Mouse (Mus musculus) natural killer cell, adult 2 months (primary cell): ENCODE measurements around the gene Rab25.

Source experiments
- DNase-seq, 2 experiments: peaks; one replicate each; pipeline ENCODE4 v3.0.0; 2022; ENCODE audit warnings: low spot score in 2 of 2

Rab25 gene

DNA sequence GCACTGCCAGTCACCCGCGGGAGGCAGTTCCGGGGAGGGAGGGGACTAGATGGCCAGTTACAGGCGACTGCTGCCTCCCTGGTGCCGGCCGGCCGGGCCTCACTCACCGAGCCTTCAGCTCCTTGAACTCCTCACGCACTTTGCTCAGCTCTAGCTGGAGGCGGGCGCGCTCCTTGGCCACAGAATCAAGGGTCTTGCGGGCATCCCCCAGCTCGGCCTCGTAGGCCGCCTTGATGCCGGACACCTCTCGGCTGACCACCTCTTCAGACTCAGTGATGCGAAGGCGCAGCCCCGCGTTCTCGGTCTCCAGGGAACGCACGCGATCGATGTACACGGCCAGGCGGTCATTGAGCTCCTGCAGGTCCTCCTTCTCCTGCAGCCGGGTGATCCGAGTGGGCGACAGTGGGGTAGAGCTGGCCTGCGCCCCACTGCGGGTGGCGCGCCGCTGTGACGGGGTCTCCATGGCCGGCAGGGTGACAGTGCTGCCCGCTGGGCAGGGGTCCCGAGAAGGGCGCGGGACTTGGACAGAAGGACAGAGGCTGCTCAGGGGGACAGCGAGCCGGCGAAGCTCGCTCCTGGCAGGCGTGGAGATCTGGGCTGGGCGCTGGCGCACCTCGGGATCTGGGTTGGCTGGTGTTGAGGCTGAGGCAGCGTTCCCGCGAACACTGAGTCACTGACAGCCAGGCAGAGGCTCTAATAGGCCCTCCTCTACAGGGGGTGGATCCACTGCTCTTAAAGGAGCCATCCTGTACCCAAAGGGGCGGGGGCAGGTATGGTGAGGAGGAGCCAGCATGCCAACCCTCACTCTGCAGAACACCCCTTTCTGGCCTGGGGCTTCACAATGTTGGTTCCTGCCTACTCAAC, 45.2 kb downstream of the Rab25 start:
- peak; percentile 76 to 82 for DNase-seq

- DNase-seq: no peak
These were observed 46.0 kb downstream of the Rab25 start for GRCm38 (mm10) chr3:88502031-88502571.

DNA sequence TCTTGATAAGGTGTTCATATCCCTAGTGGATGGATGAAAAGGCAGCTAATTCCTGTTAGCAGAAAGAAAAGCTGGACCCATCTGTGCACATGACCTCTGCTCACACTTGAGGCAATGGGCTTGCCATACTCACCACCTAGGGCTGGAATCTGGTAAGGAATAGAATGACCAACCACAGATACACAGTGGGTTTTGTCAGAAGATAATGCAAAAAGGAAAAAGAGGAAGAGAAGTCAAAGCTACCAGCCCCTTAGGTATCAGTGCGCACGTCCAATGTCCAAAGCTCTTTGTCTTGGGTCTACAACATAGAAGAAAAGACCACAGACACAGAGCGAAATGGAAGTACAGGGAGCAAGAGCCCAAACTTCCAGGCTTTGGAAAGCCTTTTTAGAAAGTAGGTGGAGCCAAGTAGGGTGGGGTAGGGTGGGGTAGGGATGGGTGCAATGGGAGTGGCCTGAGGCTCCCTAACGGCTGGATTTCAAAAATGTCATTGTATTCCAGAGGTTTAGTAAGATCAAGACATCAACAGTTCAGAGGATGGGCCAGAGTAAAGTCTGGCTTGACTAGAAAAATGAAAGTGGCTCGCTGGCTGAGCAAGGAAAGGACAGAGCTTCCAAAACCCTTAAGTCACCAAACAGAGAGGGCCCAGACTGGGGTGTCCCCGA, 46.6 kb downstream of the Rab25 start:
- no peak for DNase-seq

DNA sequence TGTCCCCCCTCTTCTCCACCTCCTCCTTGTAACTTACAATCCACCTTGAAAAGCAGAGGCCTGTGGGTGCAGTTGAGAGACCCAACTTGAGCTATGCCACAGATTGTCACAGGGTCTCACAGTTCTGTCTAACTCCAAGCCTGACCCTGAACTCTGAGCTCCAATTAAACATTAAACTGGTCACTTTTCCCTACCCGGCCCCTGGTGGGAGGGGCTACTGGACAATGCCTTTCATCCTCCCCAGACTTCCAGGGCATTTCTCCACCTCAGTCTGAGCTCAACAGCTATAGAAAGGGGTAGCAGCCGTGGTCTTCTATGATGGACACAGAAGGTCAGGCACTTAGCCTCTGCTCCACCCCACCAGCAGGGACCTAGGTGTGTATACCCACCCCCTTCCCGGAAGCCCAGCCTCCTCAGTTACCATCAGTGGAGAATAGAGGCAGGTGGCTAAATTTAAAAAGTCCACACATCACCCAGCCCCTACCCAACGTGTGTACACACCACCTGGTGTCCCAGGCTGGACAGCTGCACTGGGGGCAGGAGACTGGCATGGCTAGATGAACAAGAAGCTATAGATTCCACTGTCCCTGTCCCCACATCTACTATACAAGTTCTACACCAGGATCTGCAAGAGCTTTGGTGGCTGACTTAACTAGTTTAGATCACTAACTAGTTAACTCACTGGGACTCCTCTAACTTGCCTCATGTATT, 47.3 kb downstream of the Rab25 start:
- no peak for DNase-seq

DNA sequence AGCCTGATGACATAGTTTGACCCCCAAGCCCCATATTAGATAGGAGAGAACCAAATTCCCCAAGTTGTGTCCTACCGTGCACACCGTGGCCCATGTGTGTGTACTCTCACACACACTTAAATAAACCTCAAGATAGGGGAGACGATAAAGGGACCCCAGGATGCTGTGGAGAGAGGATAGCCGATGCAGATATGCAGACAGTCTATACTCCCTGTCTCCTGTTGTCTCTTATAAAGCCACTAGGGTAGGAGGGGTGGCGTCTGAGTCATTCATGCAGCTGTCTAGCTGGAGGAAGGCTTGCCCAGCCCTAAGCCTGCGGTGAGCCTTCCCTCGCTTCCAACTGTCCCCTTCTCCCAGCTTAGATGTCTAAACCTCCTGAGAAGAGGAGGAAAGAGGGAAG, 48.0 kb downstream of the Rab25 start:
- DNase-seq: no peak

GRCm38 (mm10) chr3:88499580-88499979, 48.5 kb downstream of the Rab25 start:
- DNase-seq: no peak

DNA sequence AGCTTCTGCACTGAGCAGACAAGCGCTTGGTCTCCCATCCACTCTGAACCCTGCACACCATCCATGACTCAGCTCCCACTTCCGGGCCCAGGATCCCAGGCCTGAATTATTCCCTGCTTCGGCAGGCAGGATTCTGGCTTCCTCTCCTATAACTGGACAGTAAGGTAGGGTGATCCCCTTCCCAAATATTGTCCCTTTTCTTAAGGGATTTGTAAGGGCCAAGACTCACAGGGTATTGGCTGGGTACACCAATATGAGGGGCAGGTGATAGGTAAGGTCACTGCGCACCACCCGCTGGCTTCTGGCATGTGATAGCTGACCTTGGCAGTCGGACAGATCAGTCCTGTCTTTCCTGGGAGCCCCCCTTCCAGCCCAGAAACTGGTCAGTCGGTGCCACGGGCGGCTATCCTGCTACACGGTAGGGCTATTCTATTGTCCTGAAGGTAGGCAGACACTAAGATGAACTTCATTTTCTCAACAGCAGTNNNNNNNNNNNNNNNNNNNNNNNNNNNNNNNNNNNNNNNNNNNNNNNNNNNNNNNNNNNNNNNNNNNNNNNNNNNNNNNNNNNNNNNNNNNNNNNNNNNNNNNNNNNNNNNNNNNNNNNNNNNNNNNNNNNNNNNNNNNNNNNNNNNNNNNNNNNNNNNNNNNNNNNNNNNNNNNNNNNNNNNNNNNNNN, 52.2 kb downstream of the Rab25 start:
- no peak for DNase-seq

DNA sequence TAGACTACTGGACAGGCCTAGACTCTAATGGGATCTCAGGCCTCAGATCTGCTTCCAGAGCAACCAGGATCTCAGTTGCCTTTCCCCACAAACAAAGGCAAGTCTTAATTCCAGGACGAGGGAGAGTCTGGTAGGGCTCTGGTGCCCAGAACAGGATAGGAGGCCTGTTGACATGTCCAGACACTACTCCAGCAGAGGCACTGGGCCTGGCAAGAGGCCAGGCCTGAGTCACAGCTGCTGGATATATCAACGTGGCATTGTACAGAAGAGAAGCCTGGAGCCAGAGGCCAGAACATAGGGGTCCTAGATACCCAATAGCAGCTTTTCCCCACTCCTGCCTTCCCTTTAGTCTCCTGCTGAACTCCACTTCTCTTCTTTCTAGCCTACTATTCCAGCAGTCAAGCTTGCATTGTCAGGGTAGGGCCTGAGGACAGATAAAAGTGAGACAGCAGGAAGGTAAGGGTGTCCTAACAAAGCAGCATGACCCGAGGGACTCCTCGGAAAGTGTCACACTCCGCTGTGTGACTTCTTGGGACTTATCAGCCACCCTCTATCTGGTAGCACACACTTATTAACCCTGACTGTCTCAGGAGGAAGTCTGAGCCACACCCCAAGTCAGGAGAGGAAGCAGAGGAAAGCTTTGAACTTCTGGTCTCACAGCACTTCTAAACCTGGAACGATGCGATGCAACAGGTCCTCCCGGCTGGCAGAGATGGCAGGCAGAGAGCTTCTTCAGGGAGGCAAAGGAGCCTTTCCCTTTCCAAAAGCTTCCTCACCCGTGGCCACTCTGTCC, 53.1 kb downstream of the Rab25 start:
- no peak for DNase-seq

GRCm38 (mm10) chr3:88493706-88494582, 54.2 kb downstream of the Rab25 start:
- DNase-seq: no peak
